Mouse (Mus musculus) stomach, embryonic 14.5 days (tissue): ENCODE results near the gene Dync1i1. TPM values are rescaled to one million over a fixed set of nuclear protein-coding genes. Genes with fewer than 3 reads are reported as not detected.

Experiments
- ATAC-seq: fragments of 200-750 bp; cut with Nextera tagmentation; 2 replicates; pipeline ENCODE4 v1.8.0; 2017; ENCODE audit warnings: low read depth, moderate TSS enrichment; ENCODE audit not compliant: insufficient number of reproducible peaks, insufficient read depth, low FRiP score
- H3K27ac ChIP-seq: fragments of 300-500 bp; sonication (generic); 2 replicates; pipeline ENCODE4 v1.5.1; 2014; ENCODE audit warnings: mild to moderate bottlenecking, low read length, moderate library complexity, mixed read lengths
- H3K27me3 ChIP-seq: fragments of 300-500 bp; sonication (generic); 2 replicates; pipeline ENCODE4 v1.6.1; 2014; ENCODE audit warnings: low read length, control low read depth, mixed read lengths; ENCODE audit not compliant: control insufficient read depth, insufficient read depth
- H3K36me3 ChIP-seq: fragments of 300-500 bp; sonication (generic); 2 replicates; pipeline ENCODE4 v1.6.1; 2014; ENCODE audit warnings: mild to moderate bottlenecking, control low read depth, low read length, moderate library complexity, mixed read lengths; ENCODE audit not compliant: control insufficient read depth, insufficient read depth
- H3K4me1 ChIP-seq: fragments of 300-500 bp; sonication (generic); 2 replicates; pipeline ENCODE4 v1.6.1; 2014; ENCODE audit warnings: low read length, control low read depth, mixed read lengths; ENCODE audit not compliant: control insufficient read depth, insufficient read depth
- H3K4me2 ChIP-seq: fragments of 300-500 bp; sonication (generic); replicated peaks from 2 replicates; pipeline ENCODE4 v1.6.1; 2014; ENCODE audit warnings: low read depth, low read length, control low read depth
- H3K4me3 ChIP-seq: fragments of 300-500 bp; sonication (generic); 2 replicates; pipeline ENCODE4 v1.5.1; 2014; ENCODE audit warnings: low read depth, low read length, control low read depth
- H3K9ac ChIP-seq: fragments of 300-500 bp; sonication (generic); replicated peaks from 2 replicates; pipeline ENCODE4 v1.6.1; 2014; ENCODE audit warnings: low read depth, mild to moderate bottlenecking, control low read depth, low read length, moderate library complexity, mixed read lengths
- H3K9me3 ChIP-seq: fragments of 300-500 bp; sonication (generic); 2 replicates; pipeline ENCODE4 v1.6.1; 2016; ENCODE audit warnings: low read depth, low read length, control low read depth; ENCODE audit not compliant: control insufficient read depth
- WGBS: fragments of 180-500 bp; shearing (Covaris S2); extraction: QIAGEN DNeasy Blood & Tissue Kit; methylation state at CpG from one replicate; pipeline ENCODE4 v1.1.7; 2014; 5-methylcytosine and 5-hydroxymethylcytosine counted together
- polyA plus RNA-seq: library from polyadenylated mRNA; unstranded; fragments of >200 nt; fragmentation: Nextera tagmentation; extraction: Ambion mirVana; gene quantifications from 2 replicates; pipeline ENCODE4 v1.2.1, GENCODE M21; 2014

Dync1i1 gene
- polyA plus RNA-seq, 1 experiment from 2014 or later: 1.2 TPM

GRCm38 (mm10) chr6:5846154-5846553 lies 120.7 kb downstream of the Dync1i1 start:
- H3K27me3 ChIP-seq: no peaks in the 10 kb centered on the region
- H3K27ac ChIP-seq: no peak overlapping the region
- H3K4me1 ChIP-seq: no peaks in the 10 kb centered on the region
- 94% methylated on average over 5 of the region's 5 CpGs for WGBS
- H3K9ac ChIP-seq: no peak overlapping the region
- H3K4me3 ChIP-seq: no peak overlapping the region
- no peak overlapping the region for H3K4me2 ChIP-seq
- no peaks in the 10 kb centered on the region for H3K9me3 ChIP-seq
- H3K36me3 ChIP-seq: no peaks in the 10 kb centered on the region
- no peak for ATAC-seq

- no peak overlapping the region for H3K27ac ChIP-seq
- no peaks in the 10 kb centered on the region for H3K36me3 ChIP-seq
- peaks cover 3% of the 10 kb centered on the region; the same call in 1 of the 2 replicates for H3K4me1 ChIP-seq
- H3K9me3 ChIP-seq: no peaks in the 10 kb centered on the region
- no peaks in the 10 kb centered on the region for H3K27me3 ChIP-seq
- no peak overlapping the region for H3K4me2 ChIP-seq
- 87% methylated on average over 12 of the region's 12 CpGs for WGBS
- no peak for ATAC-seq
- no peak overlapping the region for H3K4me3 ChIP-seq
- H3K9ac ChIP-seq: no peak overlapping the region
These were observed 128.8 kb downstream of the Dync1i1 start for GRCm38 (mm10) chr6:5854048-5854836.

GRCm38 (mm10) chr6:5855526-5855925 lies 130.1 kb downstream of the Dync1i1 start:
- no peak for ATAC-seq

GRCm38 (mm10) chr6:5858371-5858770 lies 132.9 kb downstream of the Dync1i1 start:
- Histone ChIP-seq H3K9ac (no peak overlapping the region), H3K9me3 (no peaks in the 10 kb centered on the region), H3K4me2 (peak overlapping the region; percentile 31; the same call in 1 of the 2 replicates), H3K4me1 (peaks cover 8% of the 10 kb centered on the region; the same call in 1 of the 2 replicates), H3K36me3 (no peaks in the 10 kb centered on the region), H3K27me3 (no peaks in the 10 kb centered on the region), H3K27ac (no peak overlapping the region), H3K4me3 (no peak overlapping the region)
- ATAC-seq: no peak
- WGBS: 11% methylated on average over 12 of the region's 12 CpGs

More at GRCm38 (mm10) chr6:5855526-5855925, 130.1 kb downstream of the Dync1i1 start:
- H3K9me3 ChIP-seq: no peaks in the 10 kb centered on the region
- no peak overlapping the region for H3K27ac ChIP-seq
- no peaks in the 10 kb centered on the region for H3K36me3 ChIP-seq
- H3K9ac ChIP-seq: no peak overlapping the region
- no peak overlapping the region for H3K4me2 ChIP-seq
- peaks cover 8% of the 10 kb centered on the region; the same call in 1 of the 2 replicates for H3K4me1 ChIP-seq
- 52% methylated on average over 6 of the region's 6 CpGs for WGBS
- no peak overlapping the region for H3K4me3 ChIP-seq
- no peaks in the 10 kb centered on the region for H3K27me3 ChIP-seq

GRCm38 (mm10) chr6:5858901-5859598 lies 133.6 kb downstream of the Dync1i1 start:
- no peaks in the 10 kb centered on the region for H3K9me3 ChIP-seq
- peak; percentile 53; the same call in 1 of the 2 replicates for ATAC-seq
- WGBS: 45% methylated on average over 20 of the region's 20 CpGs
- no peak overlapping the region for H3K9ac ChIP-seq
- no peak overlapping the region for H3K4me3 ChIP-seq
- H3K36me3 ChIP-seq: no peaks in the 10 kb centered on the region
- H3K27ac ChIP-seq: no peak overlapping the region
- H3K4me2 ChIP-seq: peak overlapping the region; percentile 23
- H3K27me3 ChIP-seq: no peaks in the 10 kb centered on the region
- peaks cover 8% of the 10 kb centered on the region; the same call in 1 of the 2 replicates for H3K4me1 ChIP-seq

- no peak overlapping the region for H3K27ac ChIP-seq
These were observed 134.2 kb downstream of the Dync1i1 start for GRCm38 (mm10) chr6:5859630-5860029.

GRCm38 (mm10) chr6:5866091-5866490 lies 140.7 kb downstream of the Dync1i1 start:
- no peak overlapping the region for H3K9ac ChIP-seq
- H3K4me2 ChIP-seq: no peak overlapping the region
- no peaks in the 10 kb centered on the region for H3K9me3 ChIP-seq
- H3K27me3 ChIP-seq: no peaks in the 10 kb centered on the region
- H3K4me3 ChIP-seq: no peak overlapping the region
- no peak overlapping the region for H3K27ac ChIP-seq
- no peaks in the 10 kb centered on the region for H3K4me1 ChIP-seq
- ATAC-seq: no peak
- WGBS: 84% methylated on average over 5 of the region's 5 CpGs
- no peaks in the 10 kb centered on the region for H3K36me3 ChIP-seq

More at GRCm38 (mm10) chr6:5859630-5860029, 134.2 kb downstream of the Dync1i1 start:
- no peak overlapping the region for H3K4me3 ChIP-seq
- ATAC-seq: no peak
- no peaks in the 10 kb centered on the region for H3K9me3 ChIP-seq
- WGBS: 17% methylated on average over 8 of the region's 8 CpGs
- H3K4me2 ChIP-seq: peak overlapping the region; percentile 23
- H3K36me3 ChIP-seq: no peaks in the 10 kb centered on the region
- H3K27me3 ChIP-seq: no peaks in the 10 kb centered on the region
- H3K9ac ChIP-seq: no peak overlapping the region
- H3K4me1 ChIP-seq: peaks cover 8% of the 10 kb centered on the region; the same call in 1 of the 2 replicates

- Histone ChIP-seq H3K9ac (no peak overlapping the region), H3K27me3 (no peaks in the 10 kb centered on the region), H3K36me3 (no peaks in the 10 kb centered on the region), H3K9me3 (no peaks in the 10 kb centered on the region), H3K4me1 (no peaks in the 10 kb centered on the region), H3K4me2 (no peak overlapping the region), H3K27ac (no peak overlapping the region), H3K4me3 (no peak overlapping the region)
- ATAC-seq: no peak
- WGBS: 92% methylated on average over 4 of the region's 4 CpGs
These were observed 141.8 kb downstream of the Dync1i1 start for GRCm38 (mm10) chr6:5867221-5867620.
